Mouse (Mus musculus): ENCODE data around the gene Rbfox1. TPM values are rescaled to one million over a fixed set of nuclear protein-coding genes. Genes with fewer than 3 reads are reported as not detected.

Rbfox1 gene
- total RNA-seq, 2 experiments from 2014 or later, result not detected

GRCm38 (mm10) chr16:6993180-6993579 is 1108.0 kb downstream of the Rbfox1 start:
- no peak for ATAC-seq (ENCODE audit: poor library complexity, severe bottlenecking)

DNA sequence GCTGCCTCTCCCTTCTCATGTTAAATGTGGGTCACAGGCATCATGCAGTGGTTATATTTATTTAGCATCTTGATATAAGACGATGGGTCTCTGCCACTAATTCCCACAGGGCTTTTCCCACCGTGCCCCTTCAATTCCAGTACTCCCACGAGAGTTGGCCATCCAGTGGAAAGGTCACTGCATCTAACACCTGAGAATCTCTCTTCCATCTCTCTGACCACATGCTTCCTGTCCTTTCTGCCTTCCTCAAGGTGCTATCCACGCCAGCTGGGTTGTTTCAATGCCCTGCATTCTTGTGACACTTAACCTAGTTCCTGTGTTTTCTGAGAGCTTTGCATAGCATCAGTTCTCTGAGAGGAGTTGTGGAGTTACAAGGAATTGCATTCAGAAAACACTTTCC is 1112.0 kb downstream of the Rbfox1 start:
- no peak for ATAC-seq (ENCODE audit: poor library complexity, severe bottlenecking)

GRCm38 (mm10) chr16:6997834-6998233 is 1112.7 kb downstream of the Rbfox1 start:
- no peak for ATAC-seq (ENCODE audit: poor library complexity, severe bottlenecking)

DNA sequence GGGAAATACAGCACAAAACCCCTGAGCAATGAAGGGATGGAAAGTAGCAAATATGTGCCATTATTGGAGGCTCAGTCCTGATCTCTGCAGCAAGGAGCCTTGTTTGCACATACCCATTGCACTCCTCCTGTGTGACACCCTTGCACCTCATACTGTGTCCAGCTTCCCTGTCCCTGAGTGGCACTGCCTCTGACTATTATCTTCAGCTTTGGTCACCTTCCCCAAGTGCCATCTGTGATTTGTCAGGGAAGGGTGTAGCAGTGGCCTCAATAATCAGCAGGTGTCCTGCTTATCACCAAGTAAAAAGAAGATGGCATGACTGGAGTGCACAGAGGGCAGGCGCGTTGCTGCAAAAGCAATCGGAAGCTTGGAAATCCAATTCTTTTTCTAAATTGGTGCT is 1119.4 kb downstream of the Rbfox1 start:
- no peak for ATAC-seq (ENCODE audit: poor library complexity, severe bottlenecking)

DNA sequence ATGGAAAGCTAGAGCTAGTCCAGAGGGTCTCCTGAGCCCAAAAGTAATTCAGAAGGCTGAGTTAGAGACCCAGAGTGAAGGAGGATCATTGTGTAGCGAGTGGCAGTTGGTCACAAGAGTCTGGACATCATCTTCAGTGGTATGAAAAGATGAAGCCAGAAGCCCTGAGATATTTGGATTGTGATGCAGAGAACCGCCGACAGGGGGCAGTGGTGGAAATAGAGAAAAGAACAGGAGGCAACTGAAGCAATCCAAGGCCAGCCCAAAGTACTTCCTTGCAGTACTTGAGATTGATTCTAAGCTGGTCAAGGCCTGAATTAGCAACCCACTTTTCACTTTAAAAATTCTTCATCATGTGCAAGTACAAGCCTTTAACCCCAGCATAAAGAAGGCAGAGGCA is 1120.3 kb downstream of the Rbfox1 start:
- no peak for ATAC-seq (ENCODE audit: poor library complexity, severe bottlenecking)

DNA sequence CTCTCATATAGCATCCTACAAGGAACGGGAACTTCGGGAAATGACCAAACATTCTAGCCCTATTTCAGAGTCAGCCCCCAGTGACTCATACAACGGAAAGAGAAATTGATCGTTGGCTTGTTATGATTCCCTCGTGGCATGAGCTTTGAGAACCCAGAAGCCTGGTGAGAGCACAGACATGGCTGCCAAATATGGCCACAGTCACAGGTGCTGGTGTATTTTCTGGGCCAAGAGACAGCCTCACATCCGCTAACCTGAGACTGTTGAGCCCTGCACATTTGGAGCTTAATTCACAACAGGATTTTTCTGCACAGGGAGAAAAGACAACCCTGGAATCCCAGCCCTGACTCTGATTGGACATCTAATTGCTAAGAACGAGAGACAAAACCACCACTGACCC is 1132.2 kb downstream of the Rbfox1 start:
- ATAC-seq (ENCODE audit: poor library complexity, severe bottlenecking), result no peak

- no peak for ATAC-seq (ENCODE audit: poor library complexity, severe bottlenecking)
Measured at GRCm38 (mm10) chr16:7034231-7034630, 1149.1 kb downstream of the Rbfox1 start.

GRCm38 (mm10) chr16:7036566-7036965 is 1151.4 kb downstream of the Rbfox1 start:
- no peak for ATAC-seq (ENCODE audit: poor library complexity, severe bottlenecking)

DNA sequence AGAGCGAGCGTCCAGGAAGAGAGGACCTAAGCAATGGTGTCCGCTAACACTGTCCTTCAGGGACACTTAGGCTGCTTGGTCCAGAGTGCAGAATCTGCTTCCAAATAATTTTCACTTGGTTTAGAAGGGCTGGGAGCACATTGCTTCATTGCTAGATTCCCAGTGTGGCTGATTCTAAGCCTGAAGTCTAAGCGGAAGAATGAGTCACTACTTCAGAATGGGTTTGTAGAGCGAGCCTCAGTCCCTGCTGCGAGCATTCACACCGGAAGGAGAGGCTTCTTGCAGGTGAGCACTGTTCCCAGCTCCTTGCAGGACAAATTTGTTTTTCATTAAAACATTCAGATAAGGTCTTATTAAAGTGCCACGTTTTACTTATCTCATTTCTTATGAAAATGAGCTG is 1151.8 kb downstream of the Rbfox1 start:
- ATAC-seq (ENCODE audit: poor library complexity, severe bottlenecking), result no peak

DNA sequence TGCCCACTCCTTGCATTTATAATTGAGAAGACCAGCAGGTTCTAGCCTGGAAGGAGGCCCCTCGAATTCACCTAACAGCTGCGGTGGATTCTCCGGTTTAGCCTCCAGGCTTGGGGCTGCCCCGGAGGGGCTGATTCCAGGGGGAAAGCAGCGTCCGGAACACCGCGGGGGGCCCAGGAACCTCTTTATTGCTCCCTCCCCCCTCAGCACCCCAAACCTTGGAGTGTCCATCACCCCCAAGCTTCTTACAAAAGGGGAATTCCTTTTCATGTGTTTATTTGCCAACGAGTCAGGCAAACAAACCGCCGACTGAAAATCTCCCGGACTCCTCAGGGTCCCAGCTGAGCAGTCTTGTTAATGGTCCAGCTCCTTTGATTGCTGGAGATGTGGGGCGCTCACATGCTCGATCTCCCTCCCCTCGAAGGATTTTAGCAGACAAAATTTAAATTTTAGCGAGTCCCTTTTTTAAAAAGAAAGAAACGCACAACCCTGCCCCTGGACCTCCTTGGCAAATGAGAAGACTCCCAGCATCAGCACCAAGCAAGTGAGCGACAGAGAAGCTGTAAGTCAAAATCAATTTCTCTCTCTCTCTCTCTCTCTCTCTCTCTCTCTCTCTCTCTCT is 1153.6 kb downstream of the Rbfox1 start:
- ATAC-seq (ENCODE audit: poor library complexity, severe bottlenecking), result no peak

DNA sequence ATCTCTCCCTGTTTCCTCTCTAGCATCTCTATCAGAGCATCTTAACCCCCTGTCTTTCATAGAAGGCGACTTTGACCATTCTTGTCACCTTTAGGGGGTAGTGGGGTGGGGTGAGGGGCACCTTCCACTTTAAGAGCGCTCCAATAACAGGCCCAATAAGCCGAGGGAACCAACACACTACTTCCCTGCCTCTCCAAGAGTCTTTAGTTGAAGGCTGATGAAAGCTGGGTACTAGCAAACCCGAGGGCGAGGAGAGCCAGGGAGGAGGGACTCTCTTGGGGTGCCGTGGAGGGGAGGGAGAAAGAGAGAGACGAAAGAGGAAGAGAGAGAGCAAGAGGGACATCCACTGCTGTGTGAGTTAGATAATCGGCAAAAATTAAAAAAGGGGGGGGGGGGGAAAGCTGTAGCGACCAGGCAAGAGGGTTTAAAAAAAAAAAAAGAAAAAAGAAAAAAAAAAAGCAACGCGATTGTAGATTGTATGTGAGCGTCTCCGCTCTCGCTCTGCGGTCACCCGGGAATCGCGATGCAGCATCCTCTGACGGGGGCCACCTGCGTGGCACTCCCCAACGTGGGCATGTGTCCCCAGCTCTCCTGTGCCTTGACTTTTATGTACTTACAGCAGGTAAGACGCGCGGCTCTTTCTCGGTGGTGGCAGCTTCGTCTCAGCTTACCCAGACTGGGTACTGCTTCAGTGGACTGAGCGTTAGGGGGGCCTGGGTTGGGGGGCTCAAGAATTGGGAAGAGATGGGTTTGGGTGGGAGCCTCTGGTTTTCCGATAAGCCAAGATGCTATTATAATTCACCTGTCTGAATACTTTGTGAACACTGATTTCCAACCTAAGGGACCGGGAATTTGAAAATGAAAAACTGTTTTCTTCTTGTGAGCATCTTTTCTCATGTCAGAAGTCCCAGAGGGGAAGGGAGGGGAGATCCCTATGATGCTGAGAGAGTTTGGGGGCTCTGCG is 1154.5 kb downstream of the Rbfox1 start:
- no peak for ATAC-seq (ENCODE audit: poor library complexity, severe bottlenecking)

GRCm38 (mm10) chr16:7040691-7041090 is 1155.5 kb downstream of the Rbfox1 start:
- no peak for ATAC-seq (ENCODE audit: poor library complexity, severe bottlenecking)

- no peak for ATAC-seq (ENCODE audit: poor library complexity, severe bottlenecking)
Measured at GRCm38 (mm10) chr16:7047421-7047820, 1162.3 kb downstream of the Rbfox1 start.

GRCm38 (mm10) chr16:7049162-7049971 is 1164.2 kb downstream of the Rbfox1 start:
- ATAC-seq (ENCODE audit: poor library complexity, severe bottlenecking), result no peak

DNA sequence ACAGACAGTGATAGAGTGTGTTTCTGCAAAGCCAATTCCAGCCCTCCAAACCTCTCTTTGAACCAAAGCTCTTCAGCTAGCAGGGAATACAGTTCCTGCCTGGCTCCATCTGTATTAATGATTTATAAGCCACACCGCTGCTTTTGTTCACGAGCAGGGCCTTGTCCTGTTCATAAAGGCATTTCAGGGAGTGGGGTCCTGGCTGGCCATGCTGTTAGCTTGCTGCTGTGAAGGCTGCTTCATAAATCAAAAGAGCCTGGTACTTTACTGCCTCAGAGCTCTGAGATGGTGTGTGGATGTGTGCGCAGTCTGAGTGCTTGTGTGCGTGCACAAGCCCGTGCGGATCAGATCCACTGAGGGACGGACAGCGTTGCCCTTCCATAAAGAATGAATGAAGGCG is 1165.8 kb downstream of the Rbfox1 start:
- no peak for ATAC-seq (ENCODE audit: poor library complexity, severe bottlenecking)

DNA sequence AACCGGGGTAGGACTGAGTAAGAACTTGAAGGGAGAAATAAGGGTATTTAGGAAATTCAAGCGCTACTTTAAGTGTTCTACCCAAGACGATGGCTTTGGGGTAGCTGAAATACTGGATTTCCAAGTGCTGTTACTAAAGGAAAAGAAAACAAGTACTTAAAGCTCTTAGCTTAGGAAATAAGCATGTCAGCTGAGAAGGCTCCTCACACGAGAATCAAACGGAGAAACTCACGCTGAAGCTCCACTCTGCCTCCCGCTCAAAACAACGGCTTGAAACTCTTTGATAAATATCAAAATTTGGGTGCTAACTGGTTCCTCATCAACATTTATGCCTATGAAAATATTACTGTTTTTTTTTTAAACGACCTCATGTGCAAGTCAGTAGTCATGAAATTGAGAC is 1166.8 kb downstream of the Rbfox1 start:
- ATAC-seq (ENCODE audit: poor library complexity, severe bottlenecking), result no peak

DNA sequence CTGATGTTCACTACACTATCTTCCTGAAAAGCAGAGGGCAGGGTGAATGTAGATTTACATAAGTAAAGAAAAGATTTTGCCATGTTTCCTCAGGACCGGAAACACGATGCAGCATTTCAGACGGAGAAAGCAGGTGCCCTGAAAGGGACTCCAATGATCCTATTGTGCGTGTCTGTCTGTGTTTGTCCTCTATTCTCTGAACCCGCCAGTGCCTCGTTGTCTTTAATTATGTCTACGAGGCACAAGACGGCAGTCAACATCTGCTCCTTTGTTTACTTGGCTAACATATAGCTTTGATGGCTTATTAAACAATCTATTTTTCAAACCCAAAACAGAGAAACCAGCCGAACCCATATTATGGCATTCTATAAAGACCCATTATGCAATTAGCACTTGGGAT is 1167.3 kb downstream of the Rbfox1 start:
- ATAC-seq (ENCODE audit: poor library complexity, severe bottlenecking), result no peak

- no peak for ATAC-seq (ENCODE audit: poor library complexity, severe bottlenecking)
Measured at GRCm38 (mm10) chr16:7057789-7058188, 1172.6 kb downstream of the Rbfox1 start.

DNA sequence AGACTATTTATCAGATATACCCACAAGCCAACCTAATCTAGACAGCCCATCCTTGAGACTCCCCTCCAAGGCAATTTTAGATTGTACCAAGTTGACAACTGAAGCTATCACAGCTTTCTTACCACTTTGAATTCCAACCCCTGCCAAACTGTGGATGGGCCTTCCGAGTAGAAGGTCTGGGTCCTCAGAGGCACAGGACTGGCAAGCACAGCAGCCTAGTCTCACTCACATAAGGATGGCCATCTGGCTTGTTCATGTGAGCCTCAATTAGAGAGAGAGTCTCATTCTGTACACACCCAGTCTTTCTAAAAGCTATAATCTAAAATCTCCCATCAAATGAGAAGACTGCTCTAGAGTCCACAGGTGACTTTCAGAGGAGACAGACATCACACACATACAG is 1173.4 kb downstream of the Rbfox1 start:
- ATAC-seq (ENCODE audit: poor library complexity, severe bottlenecking), result no peak

GRCm38 (mm10) chr16:7059596-7059995 is 1174.4 kb downstream of the Rbfox1 start:
- no peak for ATAC-seq (ENCODE audit: poor library complexity, severe bottlenecking)

DNA sequence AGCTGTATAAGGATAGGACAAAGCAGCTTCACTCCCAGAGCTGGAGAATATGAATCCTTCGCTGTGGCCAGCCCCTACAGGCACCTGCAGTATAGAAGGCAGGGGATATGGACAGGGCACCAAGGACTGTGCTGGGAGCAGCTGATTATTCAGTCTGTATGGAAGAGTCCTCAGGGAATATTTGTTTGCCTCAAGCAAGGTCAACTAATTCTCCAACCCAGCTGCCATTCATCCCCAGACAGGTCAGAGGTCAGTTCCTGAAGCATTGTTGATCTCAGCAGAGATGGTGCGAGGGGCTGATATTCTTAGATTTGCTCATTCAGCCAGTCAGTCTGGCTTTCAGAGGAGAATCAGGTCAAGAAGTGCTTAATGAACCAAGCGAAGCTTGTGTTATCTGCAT is 1175.7 kb downstream of the Rbfox1 start:
- ATAC-seq (ENCODE audit: poor library complexity, severe bottlenecking), result no peak

Data from megakaryocyte, adult 5-6 weeks (primary cell).